Mouse (Mus musculus) neural tube, embryonic 12.5 days (tissue): ENCODE measurements at regions not wholly inside any gene's neighbourhood (a gene's known extent, or its start where the extent isn't known, plus 50 kb on each side); places are given as distances from the start of the nearest gene placed in this dataset.
A peak's percentile ranks its signal among the peaks of the same experiment; 100 is the strongest.

Experiments
- ATAC-seq: fragments of 200-750 bp; cut with Nextera tagmentation; 2 replicates; pipeline ENCODE4 v1.8.0; 2017; ENCODE audit warnings: low read depth, mild to moderate bottlenecking, moderate TSS enrichment, moderate library complexity; ENCODE audit not compliant: low FRiP score
- H3K27ac ChIP-seq: fragments of 300-500 bp; sonication (generic); 2 replicates; pipeline ENCODE4 v1.5.1; 2016
- H3K27me3 ChIP-seq: fragments of 300-500 bp; sonication (generic); replicated peaks from 2 replicates; pipeline ENCODE4 v1.6.1; 2016; ENCODE audit warnings: mild to moderate bottlenecking
- H3K36me3 ChIP-seq: fragments of 300-500 bp; sonication (generic); 2 replicates; pipeline ENCODE4 v1.6.1; 2016; ENCODE audit warnings: mild to moderate bottlenecking
- H3K4me1 ChIP-seq: fragments of 300-500 bp; sonication (generic); 2 replicates; pipeline ENCODE4 v1.6.1; 2016
- H3K4me2 ChIP-seq: fragments of 300-500 bp; sonication (generic); replicated peaks from 2 replicates; pipeline ENCODE4 v1.6.1; 2016; ENCODE audit warnings: mild to moderate bottlenecking
- H3K4me3 ChIP-seq: fragments of 300-500 bp; sonication (generic); 2 replicates; pipeline ENCODE4 v1.5.1; 2016
- H3K9ac ChIP-seq: fragments of 300-500 bp; sonication (generic); 2 replicates; pipeline ENCODE4 v1.6.1; 2016; ENCODE audit warnings: mild to moderate bottlenecking
- H3K9me3 ChIP-seq: fragments of 300-500 bp; sonication (generic); 2 replicates; pipeline ENCODE4 v1.6.1; 2016; ENCODE audit warnings: mild to moderate bottlenecking
- WGBS: fragments of 180-500 bp; shearing (Covaris S2); methylation state at CpG from one replicate; pipeline ENCODE4 v1.1.7; 2016; 5-methylcytosine and 5-hydroxymethylcytosine counted together

- Histone ChIP-seq H3K4me1 (no peaks in the 10 kb centered on the region), H3K27ac (no peak overlapping the region), H3K36me3 (no peaks in the 10 kb centered on the region), H3K27me3 (no peaks in the 10 kb centered on the region), H3K4me3 (no peak overlapping the region), H3K4me2 (no peak overlapping the region), H3K9me3 (no peaks in the 10 kb centered on the region), H3K9ac (no peak overlapping the region)
- 84% methylated on average over 5 of the region's 5 CpGs for WGBS
- no peak for ATAC-seq
Measured at GRCm38 (mm10) chr10:43707011-43707410, 128.9 kb downstream of the Cd24a start.

DNA sequence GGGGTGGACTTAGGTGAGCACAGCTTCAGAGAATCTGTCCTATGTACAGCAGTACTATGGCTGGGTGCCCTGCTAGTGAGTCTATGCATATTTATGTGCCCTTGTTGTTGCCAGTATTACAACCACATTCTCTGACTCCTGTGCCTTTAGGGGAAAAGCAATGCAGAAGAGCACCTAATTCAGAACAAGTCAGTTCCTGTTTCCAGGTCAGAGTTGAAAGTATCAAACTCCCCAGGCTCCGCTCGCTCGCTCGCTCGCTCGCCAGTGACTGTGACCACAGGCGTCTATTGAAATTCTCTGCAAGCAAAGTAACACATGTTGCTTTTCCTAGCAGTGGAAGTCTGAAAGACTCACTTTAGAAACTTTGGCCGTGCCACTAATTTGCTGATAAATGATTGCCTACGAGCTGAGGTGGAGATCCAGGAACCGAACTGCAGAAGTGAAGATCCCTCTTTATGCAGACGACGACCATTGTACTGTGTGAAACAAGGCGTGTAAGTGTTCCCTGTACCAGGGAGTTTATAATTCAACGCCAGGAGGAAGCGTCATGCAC, 129.8 kb downstream of the Cd24a start:
- Histone ChIP-seq H3K9me3 (no peaks in the 10 kb centered on the region), H3K4me3 (no peak overlapping the region), H3K4me2 (no peak overlapping the region), H3K27ac (no peak overlapping the region), H3K9ac (no peak overlapping the region), H3K27me3 (no peaks in the 10 kb centered on the region), H3K36me3 (no peaks in the 10 kb centered on the region), H3K4me1 (no peaks in the 10 kb centered on the region)
- 56% methylated on average over 15 of the region's 15 CpGs for WGBS
- no peak for ATAC-seq

DNA sequence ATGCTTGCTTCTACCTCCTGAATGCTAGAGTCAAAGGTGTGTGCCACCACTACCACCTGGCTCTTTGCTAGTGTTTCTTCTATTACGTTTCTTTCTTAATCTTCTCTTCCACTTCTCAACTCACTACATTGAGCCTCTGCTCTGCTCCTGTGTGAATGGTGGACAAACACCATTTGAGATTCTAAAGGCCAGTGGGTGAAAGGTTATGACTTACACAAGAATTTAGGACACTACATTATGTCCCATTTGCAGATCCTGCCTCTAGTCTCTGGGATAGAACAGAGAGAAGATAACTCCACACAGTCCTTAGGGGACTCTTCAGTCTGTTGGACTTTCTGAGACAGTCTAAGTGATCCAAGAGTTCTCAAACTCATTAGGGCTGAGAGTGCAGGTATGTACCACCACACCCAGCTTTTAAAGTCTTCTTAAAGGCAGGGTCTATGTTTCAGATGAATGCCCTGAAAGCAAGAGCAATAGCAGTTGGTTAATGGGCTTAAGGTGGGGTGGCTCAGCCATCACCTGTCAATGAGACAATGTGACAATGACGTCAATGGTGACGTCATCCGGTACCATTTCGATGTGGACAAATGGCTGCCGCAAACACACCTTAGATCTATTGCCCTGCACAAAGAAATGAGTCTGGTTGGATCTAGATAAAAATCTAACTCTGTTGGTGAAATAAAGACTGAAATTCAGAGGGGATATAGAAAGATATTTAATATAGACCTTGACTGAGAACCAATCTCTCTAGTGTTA, 131.4 kb downstream of the Cd24a start:
- Histone ChIP-seq H3K4me3 (no peak overlapping the region), H3K9ac (no peak overlapping the region), H3K9me3 (no peaks in the 10 kb centered on the region), H3K4me2 (no peak overlapping the region), H3K27me3 (no peaks in the 10 kb centered on the region), H3K27ac (no peak overlapping the region), H3K36me3 (no peaks in the 10 kb centered on the region), H3K4me1 (no peaks in the 10 kb centered on the region)
- ATAC-seq = no peak
- WGBS = 91% methylated on average over 6 of the region's 6 CpGs

GRCm38 (mm10) chr10:43710186-43710885, 132.3 kb downstream of the Cd24a start:
- ATAC-seq = no peak
- Histone ChIP-seq H3K9me3 (no peaks in the 10 kb centered on the region), H3K9ac (no peak overlapping the region), H3K4me2 (no peak overlapping the region), H3K27me3 (no peaks in the 10 kb centered on the region), H3K36me3 (no peaks in the 10 kb centered on the region), H3K4me3 (no peak overlapping the region), H3K27ac (no peak overlapping the region), H3K4me1 (no peaks in the 10 kb centered on the region)
- WGBS = 87% methylated on average over 8 of the region's 8 CpGs

DNA sequence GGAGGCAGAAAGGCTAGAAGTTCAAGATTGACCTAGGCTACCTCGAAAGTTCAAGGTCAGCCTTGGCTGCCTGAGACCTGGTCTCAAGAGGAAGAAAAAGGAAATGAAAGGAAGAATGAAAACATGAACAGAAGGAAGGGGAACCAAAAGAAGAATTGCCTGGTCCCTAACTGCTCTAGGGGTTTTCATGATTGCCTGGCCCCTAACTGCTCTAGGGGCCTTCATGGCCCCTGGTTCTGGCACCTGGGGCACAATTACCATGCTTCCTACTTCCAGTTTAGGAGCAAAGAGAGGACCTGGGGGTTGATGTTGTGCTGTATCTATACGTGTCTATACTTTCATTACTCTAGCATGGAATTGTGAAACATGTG, 132.8 kb downstream of the Cd24a start:
- Histone ChIP-seq H3K27ac (no peak overlapping the region), H3K9ac (no peak overlapping the region), H3K9me3 (no peaks in the 10 kb centered on the region), H3K27me3 (no peaks in the 10 kb centered on the region), H3K4me1 (no peaks in the 10 kb centered on the region), H3K36me3 (no peaks in the 10 kb centered on the region), H3K4me2 (no peak overlapping the region), H3K4me3 (no peak overlapping the region)
- no peak for ATAC-seq
- 90% methylated on average over 2 of the region's 2 CpGs for WGBS

GRCm38 (mm10) chr10:43712657-43713056, 134.6 kb downstream of the Cd24a start:
- H3K4me3 ChIP-seq = no peak overlapping the region
- no peak for ATAC-seq
- no peaks in the 10 kb centered on the region for H3K36me3 ChIP-seq
- no peak overlapping the region for H3K27ac ChIP-seq
- H3K9ac ChIP-seq = no peak overlapping the region
- H3K4me2 ChIP-seq = no peak overlapping the region
- H3K4me1 ChIP-seq = no peaks in the 10 kb centered on the region
- H3K9me3 ChIP-seq = no peaks in the 10 kb centered on the region
- no peaks in the 10 kb centered on the region for H3K27me3 ChIP-seq

GRCm38 (mm10) chr10:43718768-43719167, 140.7 kb downstream of the Cd24a start:
- WGBS = 74% methylated on average over 13 of the region's 13 CpGs
- H3K36me3 ChIP-seq = no peaks in the 10 kb centered on the region
- no peaks in the 10 kb centered on the region for H3K9me3 ChIP-seq
- no peak for ATAC-seq
- H3K27ac ChIP-seq = no peak overlapping the region
- H3K4me1 ChIP-seq = peaks cover 16% of the 10 kb centered on the region
- H3K4me3 ChIP-seq = no peak overlapping the region
- H3K9ac ChIP-seq = no peak overlapping the region
- H3K27me3 ChIP-seq = no peaks in the 10 kb centered on the region
- no peak overlapping the region for H3K4me2 ChIP-seq

DNA sequence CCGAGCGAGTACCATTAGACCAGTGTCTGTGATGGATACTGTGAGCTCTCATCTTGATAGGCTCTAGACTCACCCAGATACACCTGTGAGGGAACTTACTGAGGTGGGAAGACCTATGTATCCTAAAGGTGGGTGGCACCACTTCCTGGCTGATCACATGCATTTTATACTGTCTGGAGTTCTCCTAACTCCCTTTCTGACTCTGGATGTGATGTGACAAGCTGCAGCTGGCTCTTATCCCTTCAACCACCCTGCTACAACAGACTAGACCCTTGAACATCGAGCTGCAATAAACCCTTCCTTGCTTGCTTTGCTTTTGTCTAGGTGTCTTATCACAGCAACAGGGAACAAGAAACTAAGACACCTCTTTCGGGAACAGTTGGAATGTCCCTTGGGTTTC, 143.3 kb downstream of the Cd24a start:
- ATAC-seq = no peak
- 76% methylated on average over 4 of the region's 4 CpGs for WGBS

DNA sequence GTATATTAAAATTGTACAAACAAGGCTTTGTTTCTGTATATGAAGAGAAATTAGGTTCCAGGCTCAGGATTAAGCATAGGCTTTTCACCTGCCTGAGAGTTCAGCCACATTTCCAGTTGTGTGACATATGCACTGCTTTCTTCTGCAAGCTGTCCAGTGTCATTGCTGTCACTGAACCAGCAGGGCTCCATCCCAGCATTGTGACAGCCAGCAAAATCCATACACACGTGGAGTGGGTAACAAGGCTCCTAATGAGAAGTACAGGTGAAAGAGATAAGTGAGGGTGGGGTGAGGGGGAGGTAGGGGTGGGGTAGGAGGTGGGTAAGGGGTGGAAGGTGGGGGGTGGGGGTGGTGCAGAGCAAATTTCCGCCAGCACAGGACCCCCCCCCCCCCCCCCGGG, 144.1 kb downstream of the Cd24a start:
- Histone ChIP-seq H3K9ac (no peak overlapping the region), H3K4me3 (no peak overlapping the region), H3K9me3 (no peaks in the 10 kb centered on the region), H3K4me1 (peaks cover 20% of the 10 kb centered on the region), H3K27ac (no peak overlapping the region), H3K4me2 (peak overlapping the region; percentile 73), H3K27me3 (no peaks in the 10 kb centered on the region), H3K36me3 (no peaks in the 10 kb centered on the region)
- 5% methylated on average over 3 of the region's 3 CpGs for WGBS
- 0 out of 2 replicates have a peak, but pooled peaks have one; percentile 27 for ATAC-seq

More for the DNA sequence above, 143.3 kb downstream of the Cd24a start:
- Histone ChIP-seq H3K4me2 (no peak overlapping the region), H3K9me3 (no peaks in the 10 kb centered on the region), H3K36me3 (no peaks in the 10 kb centered on the region), H3K4me1 (peaks cover 20% of the 10 kb centered on the region), H3K4me3 (no peak overlapping the region), H3K27me3 (no peaks in the 10 kb centered on the region), H3K27ac (no peak overlapping the region), H3K9ac (no peak overlapping the region)

- no peaks in the 10 kb centered on the region for H3K36me3 ChIP-seq
- no peaks in the 10 kb centered on the region for H3K27me3 ChIP-seq
- H3K4me1 ChIP-seq = peaks cover 20% of the 10 kb centered on the region
- peak overlapping the region; percentile 49; the same call in 1 of the 2 replicates for H3K9ac ChIP-seq
- 3% methylated on average over 23 of the region's 23 CpGs for WGBS
- H3K27ac ChIP-seq = no peak overlapping the region
- H3K4me2 ChIP-seq = peak overlapping the region; percentile 73
- peak overlapping the region; percentile 27 for H3K4me3 ChIP-seq
- peak; percentile 83 for ATAC-seq
- no peaks in the 10 kb centered on the region for H3K9me3 ChIP-seq
Measured at GRCm38 (mm10) chr10:43722711-43723614, 144.9 kb downstream of the Cd24a start.

GRCm38 (mm10) chr10:43723615-43723937, 145.5 kb downstream of the Cd24a start:
- peak overlapping the region; percentile 27 for H3K4me3 ChIP-seq
- H3K4me2 ChIP-seq = peak overlapping the region; percentile 73
- H3K27me3 ChIP-seq = no peaks in the 10 kb centered on the region
- no peaks in the 10 kb centered on the region for H3K9me3 ChIP-seq
- no peaks in the 10 kb centered on the region for H3K36me3 ChIP-seq
- peaks cover 20% of the 10 kb centered on the region for H3K4me1 ChIP-seq
- H3K27ac ChIP-seq = no peak overlapping the region
- H3K9ac ChIP-seq = peak overlapping the region; percentile 49; the same call in 1 of the 2 replicates
- WGBS = under 1% methylated on average over 12 of the region's 12 CpGs
- no peak for ATAC-seq

DNA sequence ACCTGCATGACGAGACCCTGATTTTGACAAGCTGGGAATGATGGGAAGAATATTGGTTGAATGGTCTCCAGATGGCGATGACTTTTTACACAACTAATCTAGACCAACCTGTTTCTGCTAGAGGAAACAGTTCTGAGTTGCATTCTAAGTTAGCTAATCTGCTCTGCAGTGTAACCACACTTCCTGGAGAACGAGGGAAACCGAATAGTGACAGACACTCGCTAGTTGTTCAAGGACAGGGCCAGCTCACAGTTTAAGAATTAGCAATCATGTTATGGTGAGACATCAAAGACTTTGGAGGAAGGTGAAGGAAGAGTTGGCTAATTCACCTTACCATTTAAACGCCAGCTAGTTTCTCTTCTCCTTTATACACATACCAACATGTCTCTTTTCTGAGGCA, 149.7 kb downstream of the Cd24a start:
- Histone ChIP-seq H3K27ac (no peak overlapping the region), H3K4me1 (peaks cover 13% of the 10 kb centered on the region), H3K4me3 (no peak overlapping the region), H3K9ac (no peak overlapping the region), H3K4me2 (no peak overlapping the region), H3K36me3 (no peaks in the 10 kb centered on the region), H3K27me3 (no peaks in the 10 kb centered on the region), H3K9me3 (no peaks in the 10 kb centered on the region)
- WGBS = 90% methylated on average over 6 of the region's 6 CpGs
- no peak for ATAC-seq
